Mouse (Mus musculus) cerebellum, postnatal 25 days (tissue): Measurements from ENCODE around the gene Sytl1.

Experiments used
- DNase-seq, 2 experiments: peaks; one replicate each; pipeline ENCODE4 v3.0.0; 2021; ENCODE audit warnings: mixed read lengths in 2 of 2

Gene Sytl1

GRCm38 (mm10) chr4:133210023-133210787 is 52.7 kb downstream of the Sytl1 start:
- peak in 1 of 2 experiments; percentile 56 for DNase-seq

- DNase-seq: peak; percentile 76 to 80
Measured at GRCm38 (mm10) chr4:133209366-133209765, 53.5 kb downstream of the Sytl1 start.

GRCm38 (mm10) chr4:133204379-133204778 is 58.5 kb downstream of the Sytl1 start:
- DNase-seq: no peak

DNA sequence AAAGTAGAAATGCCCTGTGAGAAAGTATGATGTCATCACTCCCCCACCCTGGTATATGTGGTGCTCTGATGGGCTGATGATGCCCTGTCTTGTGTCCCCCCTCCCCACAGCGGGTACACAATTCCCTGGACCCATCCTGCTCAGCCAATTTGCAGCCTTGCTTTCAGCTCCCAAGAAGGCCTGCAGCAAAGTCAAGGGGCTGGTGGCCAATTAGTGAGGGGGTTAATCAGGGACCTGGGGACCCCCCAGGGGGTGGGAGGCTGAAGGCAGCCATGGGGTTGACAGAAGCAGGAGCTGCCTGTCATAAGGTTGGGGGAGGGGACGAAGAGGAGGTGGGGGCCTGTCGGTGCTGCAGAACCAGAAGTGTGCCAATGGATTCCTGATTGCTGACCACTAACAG is 59.3 kb downstream of the Sytl1 start:
- peak in 1 of 2 experiments; percentile 21 for DNase-seq
